Mouse (Mus musculus): ENCODE results near the gene Slc7a5.

DNA sequence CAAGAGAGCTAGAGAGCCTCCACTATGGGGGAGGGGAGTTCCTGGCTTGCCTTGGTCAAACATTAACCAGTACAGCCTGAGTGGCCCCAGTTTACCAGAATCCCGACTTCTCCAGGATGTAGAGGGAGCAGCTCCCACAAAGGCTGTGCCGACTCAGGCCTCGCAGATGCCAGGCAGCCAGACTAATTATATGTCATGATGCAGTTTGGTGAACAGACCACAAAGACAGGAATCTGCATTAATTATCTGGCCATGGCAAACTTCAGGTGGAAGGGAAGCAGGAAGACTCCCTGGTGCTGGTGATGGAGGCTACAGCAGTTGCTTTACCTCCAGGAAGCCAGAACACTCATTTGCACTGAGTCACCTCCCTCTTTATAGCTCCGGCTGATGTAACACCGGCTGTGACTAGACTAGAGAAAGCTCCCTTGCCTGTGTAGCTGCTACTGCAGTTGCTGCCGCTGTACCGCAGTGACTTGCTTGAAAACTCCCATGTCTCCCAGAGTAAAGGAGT is 9.6 kb downstream of the Slc7a5 start:
- TF ChIP-seq CHD2 (IDR thresholded peaks at IDR 0.05; ENCODE audit: low read depth, low read length) (no peak), ZC3H11A (IDR thresholded peaks at IDR 0.05; ENCODE audit: borderline replicate concordance, low read depth, low read length) (no peak), MAFK (IDR thresholded peaks at IDR 0.05; ENCODE audit: insufficient read depth, low read depth, low read length) (no peak), ZNF384 (IDR thresholded peaks at IDR 0.05; ENCODE audit: low read depth, low read length) (no peak), HCFC1 (IDR thresholded peaks at IDR 0.05; ENCODE audit: borderline replicate concordance, insufficient read depth, low read length) (no peak)

All from ES-E14 (cell line).